Mouse (Mus musculus): Measurements from ENCODE around the gene Sdk1. TPM values are rescaled to one million over a fixed set of nuclear protein-coding genes. Genes with fewer than 3 reads are reported as not detected.

Gene Sdk1
- polyA plus RNA-seq, 1 experiment = 0.55 TPM

DNA sequence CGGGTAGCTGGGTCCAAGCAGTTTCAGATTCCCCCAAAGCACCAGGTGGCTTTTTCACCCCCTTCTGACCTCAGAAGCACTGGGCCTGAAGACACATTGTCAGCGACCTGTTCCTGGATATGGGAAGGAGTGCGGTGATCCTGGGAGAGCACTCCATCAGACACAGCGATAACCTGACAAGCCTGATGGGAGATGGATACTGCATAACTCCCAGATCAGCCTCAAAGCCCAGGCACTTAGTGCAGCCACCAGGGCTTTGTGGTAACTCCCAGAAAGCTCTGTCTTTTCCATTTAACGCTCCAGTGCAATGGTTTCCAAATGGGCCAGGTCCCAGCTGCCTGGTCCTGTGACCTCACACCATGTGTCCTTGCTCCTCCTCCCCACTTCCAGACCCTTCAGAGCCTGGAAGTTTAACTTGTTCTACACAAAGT, 886.9 kb downstream of the Sdk1 start:
- H3K27ac ChIP-seq (ENCODE audit: insufficient read depth, low read depth, low read length) = no peak overlapping the region
- no peaks in the 10 kb centered on the region for H3K4me1 ChIP-seq (ENCODE audit: control insufficient read depth, insufficient read depth, low read length)
- TF ChIP-seq CTCF (IDR thresholded peaks at IDR 0.05; ENCODE audit: low read depth, low read length) (no peak), POLR2A (IDR thresholded peaks at IDR 0.05; ENCODE audit: borderline replicate concordance, low read depth, low read length) (no peak)
- no peak overlapping the region for H3K4me3 ChIP-seq (ENCODE audit: insufficient read depth, low read length)

DNA sequence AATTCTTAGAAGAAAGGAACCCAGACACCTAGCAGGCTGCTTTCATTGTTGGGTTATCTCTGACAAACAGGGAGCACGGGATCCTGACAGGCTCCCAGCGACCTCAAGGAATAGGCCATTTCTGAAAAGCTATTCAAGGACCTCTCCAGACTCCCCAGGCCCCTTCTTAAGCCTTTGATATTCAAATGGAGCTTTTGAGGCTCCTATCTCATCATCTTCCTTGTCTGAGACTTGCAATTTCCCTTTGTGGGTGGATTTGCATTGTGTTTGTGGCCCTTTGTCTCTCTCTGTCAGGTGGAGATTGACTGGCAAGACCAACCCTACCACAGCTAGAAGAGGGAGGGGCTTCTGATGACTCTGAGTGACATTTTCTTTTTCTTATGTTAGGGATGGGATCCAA, 888.7 kb downstream of the Sdk1 start:
- no peak for TF ChIP-seq POLR2A (IDR thresholded peaks at IDR 0.05; ENCODE audit: borderline replicate concordance, low read depth, low read length)
- TF ChIP-seq CTCF (IDR thresholded peaks at IDR 0.05; ENCODE audit: low read depth, low read length) = no peak
- H3K4me3 ChIP-seq (ENCODE audit: insufficient read depth, low read length) = no peak overlapping the region
- H3K27ac ChIP-seq (ENCODE audit: insufficient read depth, low read depth, low read length) = no peak overlapping the region
- no peaks in the 10 kb centered on the region for H3K4me1 ChIP-seq (ENCODE audit: control insufficient read depth, insufficient read depth, low read length)

- H3K27ac ChIP-seq (ENCODE audit: insufficient read depth, low read depth, low read length) = no peak overlapping the region
- no peaks in the 10 kb centered on the region for H3K4me1 ChIP-seq (ENCODE audit: control insufficient read depth, insufficient read depth, low read length)
- TF ChIP-seq CTCF (IDR thresholded peaks at IDR 0.05; ENCODE audit: low read depth, low read length) = no peak
- TF ChIP-seq POLR2A (IDR thresholded peaks at IDR 0.05; ENCODE audit: borderline replicate concordance, low read depth, low read length) = no peak
Measured at GRCm38 (mm10) chr5:142139978-142140377, 898.7 kb downstream of the Sdk1 start.

DNA sequence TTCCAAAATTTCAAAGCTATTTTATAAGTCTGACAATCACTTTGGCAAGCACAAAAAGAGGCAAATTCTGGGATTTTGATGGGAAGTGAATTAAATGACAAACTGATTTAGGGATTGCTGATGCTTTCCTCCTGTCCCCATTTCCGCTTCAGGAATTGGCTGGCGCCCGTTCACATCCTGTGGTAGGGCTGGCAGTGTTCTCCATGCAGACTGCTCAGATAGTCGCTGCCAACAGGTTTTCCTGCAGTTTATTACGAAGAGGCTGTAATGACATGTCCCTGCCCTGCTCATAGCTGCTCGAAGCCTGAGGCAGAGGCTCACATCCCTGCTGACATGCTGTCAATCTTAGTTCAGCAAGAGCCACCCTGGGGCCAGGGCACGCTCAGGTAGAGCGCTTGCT, 908.3 kb downstream of the Sdk1 start:
- Histone ChIP-seq H3K4me1 (ENCODE audit: control insufficient read depth, insufficient read depth, low read length) (no peaks in the 10 kb centered on the region), H3K27ac (ENCODE audit: insufficient read depth, low read depth, low read length) (no peak overlapping the region), H3K4me3 (ENCODE audit: insufficient read depth, low read length) (no peak overlapping the region)
- TF ChIP-seq CTCF (IDR thresholded peaks at IDR 0.05; ENCODE audit: low read depth, low read length) (no peak), POLR2A (IDR thresholded peaks at IDR 0.05; ENCODE audit: borderline replicate concordance, low read depth, low read length) (no peak)

More at GRCm38 (mm10) chr5:142139978-142140377, 898.7 kb downstream of the Sdk1 start:
- no peak overlapping the region for H3K4me3 ChIP-seq (ENCODE audit: insufficient read depth, low read length)

GRCm38 (mm10) chr5:142150756-142151155, 909.5 kb downstream of the Sdk1 start:
- H3K4me1 ChIP-seq (ENCODE audit: control insufficient read depth, insufficient read depth, low read length) = no peaks in the 10 kb centered on the region
- TF ChIP-seq POLR2A (IDR thresholded peaks at IDR 0.05; ENCODE audit: borderline replicate concordance, low read depth, low read length) = no peak
- TF ChIP-seq CTCF (IDR thresholded peaks at IDR 0.05; ENCODE audit: low read depth, low read length) = no peak
- no peak overlapping the region for H3K27ac ChIP-seq (ENCODE audit: insufficient read depth, low read depth, low read length)
- no peak overlapping the region for H3K4me3 ChIP-seq (ENCODE audit: insufficient read depth, low read length)

- H3K4me1 ChIP-seq (ENCODE audit: control insufficient read depth, insufficient read depth, low read length) = no peaks in the 10 kb centered on the region
- TF ChIP-seq POLR2A (IDR thresholded peaks at IDR 0.05; ENCODE audit: borderline replicate concordance, low read depth, low read length) (no peak), CTCF (IDR thresholded peaks at IDR 0.05; ENCODE audit: low read depth, low read length) (no peak)
- no peak overlapping the region for H3K4me3 ChIP-seq (ENCODE audit: insufficient read depth, low read length)
- H3K27ac ChIP-seq (ENCODE audit: insufficient read depth, low read depth, low read length) = no peak overlapping the region
Measured at GRCm38 (mm10) chr5:142156868-142157852, 915.9 kb downstream of the Sdk1 start.

DNA sequence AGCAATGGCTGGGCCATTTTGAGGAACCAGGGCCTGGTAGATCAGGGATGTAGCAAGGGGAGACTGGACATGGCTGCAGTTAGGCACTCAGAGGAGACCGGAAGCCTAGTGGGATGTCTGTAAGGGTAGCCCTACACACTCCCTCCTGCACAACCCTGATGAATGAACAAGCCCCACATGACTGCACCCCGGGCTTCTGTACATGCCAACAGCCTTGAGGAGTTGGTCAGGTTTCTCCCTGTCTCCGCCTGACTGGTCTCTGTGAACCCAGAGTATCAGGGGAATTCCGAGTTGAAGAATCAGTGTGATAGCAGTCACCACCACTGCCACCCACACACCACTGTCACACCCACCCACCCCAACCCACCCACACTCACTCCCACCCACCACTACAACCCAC, 922.2 kb downstream of the Sdk1 start:
- Histone ChIP-seq H3K4me1 (ENCODE audit: control insufficient read depth, insufficient read depth, low read length) (no peaks in the 10 kb centered on the region), H3K27ac (ENCODE audit: insufficient read depth, low read depth, low read length) (no peak overlapping the region), H3K4me3 (ENCODE audit: insufficient read depth, low read length) (no peak overlapping the region)
- no peak for TF ChIP-seq CTCF (IDR thresholded peaks at IDR 0.05; ENCODE audit: low read depth, low read length)
- TF ChIP-seq POLR2A (IDR thresholded peaks at IDR 0.05; ENCODE audit: borderline replicate concordance, low read depth, low read length) = no peak

GRCm38 (mm10) chr5:142173636-142174035, 932.3 kb downstream of the Sdk1 start:
- no peak overlapping the region for H3K4me3 ChIP-seq (ENCODE audit: insufficient read depth, low read length)
- H3K4me1 ChIP-seq (ENCODE audit: control insufficient read depth, insufficient read depth, low read length) = no peaks in the 10 kb centered on the region
- TF ChIP-seq CTCF (IDR thresholded peaks at IDR 0.05; ENCODE audit: low read depth, low read length) (no peak), POLR2A (IDR thresholded peaks at IDR 0.05; ENCODE audit: borderline replicate concordance, low read depth, low read length) (no peak)
- H3K27ac ChIP-seq (ENCODE audit: insufficient read depth, low read depth, low read length) = no peak overlapping the region

DNA sequence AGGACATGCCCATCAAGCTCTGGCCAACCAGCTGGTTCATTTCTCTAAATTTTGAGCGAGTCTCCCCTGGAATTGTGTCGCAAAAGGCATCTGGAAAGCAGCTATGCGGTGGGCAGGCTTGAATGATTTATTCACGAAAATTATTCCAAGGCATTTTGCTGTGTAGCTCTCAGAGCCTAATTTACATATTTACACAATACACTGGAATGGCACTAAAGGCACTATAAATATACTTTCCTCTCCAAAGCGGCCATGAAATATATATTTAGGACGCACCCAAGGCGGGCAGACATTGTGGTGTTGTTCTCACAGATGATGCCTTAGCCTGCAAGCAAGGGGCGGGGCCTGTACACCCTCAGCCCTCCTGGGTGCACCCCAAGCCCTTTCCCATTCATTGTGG, 936.9 kb downstream of the Sdk1 start:
- Histone ChIP-seq H3K4me3 (ENCODE audit: insufficient read depth, low read length) (no peak overlapping the region), H3K4me1 (ENCODE audit: control insufficient read depth, insufficient read depth, low read length) (no peaks in the 10 kb centered on the region), H3K27ac (ENCODE audit: insufficient read depth, low read depth, low read length) (no peak overlapping the region)
- TF ChIP-seq CTCF (IDR thresholded peaks at IDR 0.05; ENCODE audit: low read depth, low read length) (no peak), POLR2A (IDR thresholded peaks at IDR 0.05; ENCODE audit: borderline replicate concordance, low read depth, low read length) (no peak)

- Histone ChIP-seq H3K4me3 (ENCODE audit: insufficient read depth, low read length) (no peak overlapping the region), H3K4me1 (ENCODE audit: control insufficient read depth, insufficient read depth, low read length) (no peaks in the 10 kb centered on the region), H3K27ac (ENCODE audit: insufficient read depth, low read depth, low read length) (no peak overlapping the region)
- TF ChIP-seq CTCF (IDR thresholded peaks at IDR 0.05; ENCODE audit: low read depth, low read length) (no peak), POLR2A (IDR thresholded peaks at IDR 0.05; ENCODE audit: borderline replicate concordance, low read depth, low read length) (no peak)
Measured at GRCm38 (mm10) chr5:142179304-142179703, 938.0 kb downstream of the Sdk1 start.

All from bone marrow macrophage, adult 2 months (primary cell).